Mouse (Mus musculus) lung, adult 2 months (tissue): Measurements from ENCODE around the gene Negr1.

Experiments used
- CTCF ChIP-seq: fragments of 200-500 bp; IDR thresholded peaks from 2 replicates; pipeline ENCODE4 v1.5.1; 2011; ENCODE audit warnings: mild to moderate bottlenecking, low read length, control low read depth; ENCODE audit not compliant: insufficient read depth
- POLR2A ChIP-seq: fragments of 200-500 bp; IDR thresholded peaks from 2 replicates; pipeline ENCODE4 v1.6.1; 2011; ENCODE audit warnings: low read depth, mild to moderate bottlenecking, control low read depth, low read length, borderline replicate concordance; ENCODE audit errors: extremely low read depth

DNA sequence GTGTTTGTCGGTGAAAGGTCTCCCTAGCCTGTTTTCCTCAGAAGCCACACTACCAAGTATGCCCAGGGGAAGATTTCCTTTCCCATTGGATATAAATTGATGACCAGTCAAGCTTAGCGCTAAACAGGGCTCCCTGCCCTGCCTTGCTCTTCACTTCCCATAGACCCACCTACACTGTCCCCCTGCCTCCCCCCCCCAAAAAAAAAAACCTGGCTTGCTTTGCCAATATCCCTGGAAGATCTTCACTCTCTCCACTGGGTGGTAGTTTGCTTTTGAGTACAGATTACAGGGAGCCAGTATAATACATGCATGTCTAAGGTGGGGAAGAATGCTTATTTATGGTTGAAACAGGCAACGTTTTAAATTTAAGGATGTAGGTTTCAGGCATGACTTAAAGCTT is 1.8 kb downstream of the Negr1 start:
- no peak for TF ChIP-seq POLR2A
- no peak for TF ChIP-seq CTCF
